Mouse (Mus musculus): ENCODE measurements around the gene Sorbs1.
A peak's percentile ranks its signal among the peaks of the same experiment; 100 is the strongest.

The Sorbs1 gene

DNA sequence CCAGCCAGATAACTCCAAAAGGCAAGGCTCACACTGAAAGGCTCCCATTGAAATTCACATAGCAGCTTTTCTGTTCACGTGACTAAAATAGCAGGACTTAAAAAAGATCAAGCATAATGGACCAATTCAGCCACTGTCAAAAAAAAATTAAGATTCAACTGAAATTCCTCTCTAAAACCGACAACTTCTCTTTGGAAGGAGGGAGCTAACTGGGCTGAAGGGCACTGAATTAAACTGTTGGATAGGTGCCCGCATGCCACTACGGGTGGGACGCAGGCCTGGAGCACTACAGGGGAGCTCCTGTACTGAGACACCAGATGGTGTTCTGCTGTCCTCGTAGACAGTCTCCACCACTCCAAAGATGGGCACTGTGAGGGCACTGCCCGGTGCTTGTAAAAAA lies 165.4 kb downstream of the Sorbs1 start:
- peak in 1 of 2 experiments; percentile 51 for DNase-seq (ENCODE audit: low spot score in 2 of 2)

DNA sequence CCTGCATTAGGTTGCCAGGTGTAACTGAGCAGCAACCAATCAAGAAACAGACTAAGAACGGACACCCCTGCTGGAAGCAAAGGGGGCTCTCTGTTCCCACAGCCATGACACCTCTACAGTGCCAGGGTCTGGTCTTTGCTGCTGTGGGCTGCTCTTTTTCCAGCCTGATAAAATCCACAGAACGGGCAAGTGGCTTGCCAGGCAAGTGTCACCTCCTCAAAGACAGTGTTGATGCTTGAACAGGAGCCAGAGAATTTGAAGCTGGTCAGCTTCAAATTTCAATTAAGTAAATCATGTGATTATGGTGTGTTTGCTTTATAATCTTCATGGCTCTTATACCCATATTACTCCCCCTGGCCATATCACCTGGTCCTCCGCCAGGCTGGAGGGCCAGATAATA lies 166.7 kb downstream of the Sorbs1 start:
- no peak for DNase-seq (ENCODE audit: low spot score in 2 of 2)

DNA sequence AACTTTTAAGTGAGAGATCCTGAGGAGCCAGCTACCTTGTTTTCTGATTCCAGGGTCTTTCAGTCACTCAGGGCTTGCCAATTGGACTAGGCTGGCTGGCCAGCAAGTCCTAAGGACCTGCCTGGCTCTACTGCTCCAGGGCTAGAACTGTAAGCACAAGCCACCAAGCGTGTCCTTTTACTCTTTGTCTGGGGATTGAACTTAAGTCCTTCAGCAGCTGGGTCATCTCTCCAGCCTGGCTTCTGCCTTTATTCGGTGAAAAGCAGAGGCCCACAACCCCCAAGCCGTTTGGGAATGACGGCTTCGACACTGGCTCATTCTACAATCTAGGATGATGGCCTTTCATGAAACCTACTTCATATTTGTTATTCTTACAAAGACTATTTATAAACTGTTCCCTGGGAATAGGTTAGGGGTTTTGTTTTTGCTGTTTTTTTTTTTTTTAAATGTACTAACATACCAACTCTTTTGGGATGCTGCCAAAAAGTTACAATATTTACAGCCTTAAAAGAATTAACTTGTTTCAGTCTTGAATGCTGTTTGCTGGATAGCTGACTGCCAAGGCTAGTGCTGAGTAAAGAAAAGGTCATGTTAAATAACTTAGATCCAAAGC lies 167.2 kb downstream of the Sorbs1 start:
- DNase-seq (ENCODE audit: low spot score in 2 of 2): no peak

DNA sequence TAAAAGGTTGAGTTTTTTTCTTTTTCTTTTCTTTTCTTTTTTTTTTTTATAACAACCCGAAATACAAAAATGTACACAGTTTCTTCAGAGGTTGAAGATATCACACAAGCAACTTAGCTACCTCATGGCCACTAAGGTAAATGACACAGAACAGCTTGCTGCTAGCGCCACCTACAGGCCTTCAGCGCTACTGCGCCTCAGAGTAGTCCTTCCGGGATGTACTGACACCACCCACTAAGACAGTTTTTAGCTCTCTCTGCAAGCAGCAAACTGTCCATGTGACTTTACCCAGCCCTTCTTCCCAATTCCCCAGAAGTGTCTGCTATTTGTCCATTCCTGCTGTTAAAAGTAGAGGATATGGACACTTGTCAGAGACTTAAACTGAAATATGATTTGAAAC lies 167.9 kb downstream of the Sorbs1 start:
- DNase-seq (ENCODE audit: low spot score in 2 of 2): no peak

DNA sequence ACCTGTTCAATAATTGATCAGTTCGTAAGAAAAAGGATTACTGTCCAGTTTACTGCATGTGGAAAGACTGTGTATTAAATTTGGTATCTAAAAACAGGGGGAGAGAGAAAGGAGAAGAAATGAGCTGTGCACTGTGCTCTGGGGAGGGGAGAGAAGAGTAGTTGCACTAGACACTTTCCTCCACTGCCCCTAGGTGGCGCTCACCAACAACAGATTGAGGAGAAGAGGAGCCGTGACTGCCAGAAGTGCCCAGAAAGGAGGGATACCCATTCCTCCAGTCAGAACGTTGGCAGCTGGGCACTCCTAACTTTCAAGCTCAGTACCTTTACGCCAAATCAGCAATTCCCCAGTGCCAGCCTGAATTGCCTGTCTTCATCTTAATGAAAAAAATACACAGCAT lies 170.6 kb downstream of the Sorbs1 start:
- peak in 1 of 2 experiments; percentile 78 for DNase-seq (ENCODE audit: low spot score in 2 of 2)

DNA sequence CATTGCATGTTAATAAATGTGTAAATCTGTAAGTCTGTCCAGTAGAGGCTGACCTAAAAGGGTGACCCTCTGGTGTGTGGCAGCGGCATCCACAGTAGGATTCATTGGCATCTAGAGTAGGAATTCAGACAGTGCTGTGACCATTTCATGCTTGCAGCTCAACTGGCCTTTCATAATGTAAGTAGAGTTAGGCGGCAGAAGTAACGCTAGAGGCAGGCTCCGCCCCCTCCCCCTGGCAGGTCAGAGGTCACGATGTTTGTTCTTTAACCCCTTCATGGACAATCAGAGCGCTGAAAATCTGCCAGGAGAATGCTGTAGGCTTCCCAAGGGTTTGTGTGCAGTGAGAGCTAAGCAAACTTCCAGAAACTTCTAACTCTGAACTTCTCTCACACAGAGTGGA lies 172.4 kb downstream of the Sorbs1 start:
- no peak for DNase-seq (ENCODE audit: low spot score in 2 of 2)

DNA sequence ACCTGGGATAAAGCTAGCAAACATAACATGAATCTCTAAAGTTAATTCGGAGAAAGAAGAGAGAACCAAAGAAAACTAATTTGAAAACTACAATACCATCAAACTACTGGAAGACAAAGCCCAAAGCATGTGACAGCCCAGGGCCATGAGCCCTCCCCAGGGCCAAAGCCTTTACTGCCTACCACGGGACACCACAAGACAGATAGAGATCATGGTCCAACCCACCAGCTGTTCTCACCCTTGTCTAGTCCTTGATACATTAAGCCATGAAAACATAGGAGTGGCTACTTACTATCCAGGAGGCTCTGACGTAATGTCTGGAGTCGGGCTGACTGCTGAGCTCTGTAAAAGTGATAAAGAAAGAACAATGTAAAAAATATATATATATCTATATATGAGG lies 176.9 kb downstream of the Sorbs1 start:
- DNase-seq (ENCODE audit: low spot score in 2 of 2): no peak

DNA sequence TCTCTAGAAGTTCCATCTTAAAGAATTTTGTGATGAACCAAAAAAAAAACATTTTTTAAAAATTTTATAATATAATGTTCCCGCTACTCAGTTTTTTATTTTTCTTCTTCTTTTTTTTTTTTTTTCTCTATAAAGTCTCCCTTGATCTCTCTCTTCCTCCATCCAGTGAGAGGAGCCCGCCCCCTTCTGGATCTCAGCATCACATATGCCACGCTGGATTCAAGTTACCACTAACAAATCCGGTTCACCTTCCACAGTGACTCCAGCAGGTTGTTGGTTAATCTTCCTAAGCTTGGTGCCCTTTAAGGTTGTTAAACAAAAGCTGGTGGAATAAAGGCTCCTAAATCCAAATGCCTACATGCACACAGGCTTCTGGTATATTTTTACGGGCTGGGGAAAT lies 179.7 kb downstream of the Sorbs1 start:
- DNase-seq (ENCODE audit: low spot score in 2 of 2): no peak

DNA sequence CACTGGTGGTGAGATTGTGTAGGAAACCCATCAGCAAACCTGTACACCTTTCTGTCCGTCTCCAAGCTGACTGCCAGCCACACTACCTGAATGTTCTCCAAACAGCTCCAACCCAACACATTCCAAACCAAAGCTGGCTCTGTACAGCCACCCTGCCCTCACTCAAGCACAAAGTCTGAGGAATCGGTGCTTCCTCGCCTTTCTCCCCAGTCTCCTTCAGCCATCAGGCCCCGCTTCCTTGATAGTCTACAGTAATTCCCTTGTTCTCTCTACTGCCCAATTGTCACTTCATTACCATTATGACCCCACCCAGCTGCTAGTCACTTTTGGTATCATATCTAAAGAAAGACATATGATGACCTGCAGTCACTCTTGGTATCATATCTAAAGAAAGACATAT lies 180.5 kb downstream of the Sorbs1 start:
- DNase-seq (ENCODE audit: low spot score in 2 of 2): no peak

DNA sequence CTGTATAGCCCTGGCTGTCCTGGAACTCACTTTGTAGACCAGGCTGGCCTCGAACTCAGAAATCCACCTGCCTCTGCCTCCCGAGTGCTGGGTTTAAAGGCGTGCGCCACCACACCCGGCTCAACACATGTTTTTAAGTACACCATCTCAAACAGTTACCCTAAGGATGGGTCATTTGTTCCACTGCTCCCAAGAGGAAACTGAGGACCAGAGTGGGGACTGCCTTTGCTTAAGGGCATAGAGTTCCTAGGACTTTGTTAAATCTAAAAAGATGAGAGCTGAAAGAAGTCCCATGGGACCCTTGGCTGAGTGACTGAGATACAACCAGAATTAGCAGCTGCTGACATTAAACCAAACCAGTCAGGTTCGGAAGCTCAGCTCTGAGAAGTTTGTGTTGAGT lies 181.3 kb downstream of the Sorbs1 start:
- no peak for DNase-seq (ENCODE audit: low spot score in 2 of 2)

DNA sequence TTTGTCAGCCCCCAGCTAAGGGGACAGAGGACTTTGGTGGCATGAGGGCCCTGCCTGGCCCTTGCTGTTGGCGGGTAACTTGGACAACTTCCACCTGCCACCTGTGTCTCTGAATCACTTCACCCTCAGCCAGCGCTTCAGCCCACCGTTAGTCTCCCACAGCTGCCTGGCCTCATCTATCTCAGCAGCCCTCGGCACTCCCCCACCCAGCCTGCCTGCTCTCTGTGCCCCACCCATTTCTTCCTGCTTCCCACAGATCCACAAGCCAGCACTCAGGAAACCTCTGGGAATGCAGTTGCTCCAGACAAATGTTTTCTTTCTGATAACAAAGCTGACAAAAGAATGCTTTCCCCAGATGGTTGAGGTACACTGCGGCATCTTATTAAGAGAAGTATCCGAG lies 181.7 kb downstream of the Sorbs1 start:
- DNase-seq (ENCODE audit: low spot score in 2 of 2): no peak

DNA sequence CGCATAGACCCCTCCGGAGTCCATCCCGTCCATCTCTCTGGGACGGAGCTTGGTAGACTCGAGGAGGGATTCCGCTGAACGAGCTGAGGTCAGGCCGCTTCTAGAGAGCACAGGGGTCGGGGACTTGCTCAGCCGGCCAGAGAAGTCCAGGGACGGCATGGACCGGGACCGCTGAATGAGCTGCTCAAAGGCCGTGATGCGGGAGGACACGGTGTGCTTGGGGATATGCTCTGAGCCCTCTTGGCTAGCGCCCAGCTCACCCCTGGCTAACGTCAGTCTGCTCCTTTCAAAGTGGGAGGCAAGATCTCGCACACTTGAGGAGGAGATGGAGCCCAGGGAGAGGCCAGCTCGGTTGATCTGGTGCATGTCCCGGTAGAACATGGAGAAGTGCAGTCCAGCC lies 187.5 kb downstream of the Sorbs1 start:
- DNase-seq (ENCODE audit: low spot score in 2 of 2): no peak

DNA sequence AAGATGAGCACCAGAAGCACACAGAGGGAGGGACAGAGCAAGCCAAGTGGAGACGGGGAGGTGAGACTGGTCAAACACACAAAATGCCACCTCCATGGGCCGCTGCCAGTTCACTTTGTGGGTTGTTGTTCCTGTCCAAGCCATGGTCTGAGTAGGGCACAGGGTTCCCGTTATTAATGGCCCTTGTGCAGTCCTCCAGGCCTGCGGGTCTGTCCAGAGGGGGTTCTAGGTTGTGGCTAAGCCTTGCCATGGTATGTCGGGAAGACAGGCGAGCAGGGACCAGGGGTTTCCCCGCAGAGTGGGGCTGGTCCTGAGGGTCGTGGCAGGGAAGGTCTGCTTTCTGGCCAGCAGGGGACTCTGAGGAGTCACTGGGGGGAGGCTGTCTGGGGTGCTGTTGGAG lies 188.2 kb downstream of the Sorbs1 start:
- no peak for DNase-seq (ENCODE audit: low spot score in 2 of 2)

DNA sequence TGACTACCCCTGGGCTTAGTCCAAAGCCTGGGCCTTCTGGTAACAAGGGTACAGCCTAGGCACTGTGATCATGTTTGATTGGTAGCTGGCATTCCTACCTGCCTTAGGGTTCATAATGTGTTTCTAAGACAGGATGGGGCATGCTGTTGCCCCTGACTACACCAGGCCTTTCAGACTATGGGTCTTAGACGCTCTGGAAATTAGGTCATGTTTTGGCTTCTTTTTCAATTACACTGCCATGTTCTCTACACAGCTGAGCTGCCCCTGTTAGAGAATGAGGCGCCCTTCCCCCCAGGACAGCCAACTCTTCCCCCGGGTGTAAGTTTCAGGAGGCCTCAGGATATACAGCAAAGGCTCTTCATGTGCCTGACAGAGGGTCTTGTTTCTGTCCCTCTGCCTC lies 191.4 kb downstream of the Sorbs1 start:
- no peak for DNase-seq (ENCODE audit: low spot score in 2 of 2)

DNA sequence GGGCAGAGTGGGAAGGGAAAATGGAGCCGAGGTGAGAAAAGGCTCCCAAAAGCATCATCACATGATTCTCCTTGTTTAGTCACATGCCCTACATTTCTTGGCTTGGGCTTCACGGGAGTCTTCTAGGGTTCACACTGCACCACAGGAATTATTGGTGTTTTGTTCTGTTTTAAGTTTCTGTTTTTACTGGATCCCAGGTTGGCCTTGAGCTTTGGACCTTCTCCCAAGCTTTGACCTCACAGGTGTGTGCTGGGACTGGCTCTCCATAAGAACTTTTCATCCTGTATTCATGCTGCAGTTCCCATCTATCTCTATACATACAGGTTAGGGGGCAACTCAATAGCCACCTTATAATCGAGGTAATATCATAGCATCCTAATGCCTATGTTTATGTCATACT lies 194.4 kb downstream of the Sorbs1 start:
- no peak for DNase-seq (ENCODE audit: low spot score in 2 of 2)

DNA sequence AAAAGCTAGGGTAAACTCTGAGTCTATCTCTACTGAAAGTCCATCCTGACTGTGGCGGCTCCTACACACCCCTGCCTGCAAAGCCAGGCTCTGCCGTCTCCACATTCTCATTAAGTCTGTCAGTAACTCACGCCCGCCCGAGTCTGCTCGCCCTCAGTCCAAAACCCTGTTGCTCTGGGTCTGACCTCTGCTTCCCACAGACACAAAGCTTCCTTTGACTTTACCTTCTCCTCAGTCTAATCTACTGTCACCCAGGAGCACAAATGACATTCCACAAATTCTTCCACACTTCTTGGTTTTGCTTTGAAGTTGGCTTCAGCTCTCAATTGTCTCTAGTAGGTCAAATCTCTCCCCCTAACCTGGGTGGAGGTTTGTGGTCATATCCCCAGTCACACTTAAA lies 195.1 kb downstream of the Sorbs1 start:
- DNase-seq (ENCODE audit: low spot score in 2 of 2): no peak

DNA sequence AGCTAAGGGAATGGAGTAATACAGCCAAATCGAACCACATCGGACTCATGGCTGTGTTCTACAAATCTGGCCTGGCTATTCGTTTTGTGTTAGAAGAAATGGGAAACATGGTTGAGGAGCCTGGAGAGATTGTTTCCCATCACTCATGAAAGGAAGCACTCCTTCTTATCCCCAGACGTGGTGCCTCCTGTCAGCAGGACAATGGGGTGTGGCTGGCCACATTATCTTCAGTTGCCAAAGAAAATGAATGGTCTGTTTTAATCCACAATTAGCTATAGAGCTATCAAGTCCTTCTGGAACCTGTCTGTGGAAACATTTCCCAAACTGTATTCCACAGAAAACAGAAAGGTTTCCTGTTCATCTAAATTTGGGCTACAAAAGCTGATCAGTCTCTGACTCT lies 196.6 kb downstream of the Sorbs1 start:
- DNase-seq (ENCODE audit: low spot score in 2 of 2): no peak

DNA sequence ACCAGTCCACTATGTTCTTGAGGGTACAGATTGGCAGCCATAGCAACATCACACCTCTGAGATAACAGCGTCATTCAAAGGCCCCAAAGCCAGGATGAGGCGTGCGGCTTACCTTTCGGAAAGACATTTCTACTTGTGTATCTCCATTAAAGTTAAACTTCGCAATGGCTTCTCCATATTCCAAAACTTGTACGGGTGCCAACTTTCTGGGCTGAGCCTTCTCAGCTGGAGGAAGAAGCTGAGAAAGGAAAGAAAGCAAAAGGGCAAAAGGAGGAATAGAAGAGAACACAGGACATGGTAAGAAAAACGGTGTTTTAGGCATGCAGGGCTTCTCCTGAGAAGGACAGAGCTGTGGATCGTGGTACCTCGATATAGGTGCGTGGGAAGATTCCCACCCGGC lies 199.3 kb downstream of the Sorbs1 start:
- DNase-seq (ENCODE audit: low spot score in 2 of 2): no peak

DNA sequence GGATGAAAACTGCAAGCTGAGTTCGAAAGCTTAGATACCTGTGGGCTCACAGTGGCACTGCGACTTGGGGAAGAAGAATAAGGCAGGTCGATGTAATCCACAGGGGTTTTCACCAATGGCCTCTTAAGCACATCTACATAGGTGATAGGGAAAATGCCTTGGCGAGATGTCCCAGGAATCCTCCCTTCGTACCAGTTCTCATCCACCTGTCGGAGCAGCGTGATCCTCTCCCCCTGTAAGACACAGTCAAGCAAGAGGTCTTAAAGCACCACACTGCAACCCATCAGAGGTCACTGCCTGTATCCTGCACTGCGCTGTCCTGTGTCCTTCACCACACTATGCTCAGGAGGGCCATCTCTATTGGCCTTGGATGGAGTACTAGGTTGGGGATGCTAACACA lies 201.9 kb downstream of the Sorbs1 start:
- no peak for DNase-seq (ENCODE audit: low spot score in 2 of 2)

DNA sequence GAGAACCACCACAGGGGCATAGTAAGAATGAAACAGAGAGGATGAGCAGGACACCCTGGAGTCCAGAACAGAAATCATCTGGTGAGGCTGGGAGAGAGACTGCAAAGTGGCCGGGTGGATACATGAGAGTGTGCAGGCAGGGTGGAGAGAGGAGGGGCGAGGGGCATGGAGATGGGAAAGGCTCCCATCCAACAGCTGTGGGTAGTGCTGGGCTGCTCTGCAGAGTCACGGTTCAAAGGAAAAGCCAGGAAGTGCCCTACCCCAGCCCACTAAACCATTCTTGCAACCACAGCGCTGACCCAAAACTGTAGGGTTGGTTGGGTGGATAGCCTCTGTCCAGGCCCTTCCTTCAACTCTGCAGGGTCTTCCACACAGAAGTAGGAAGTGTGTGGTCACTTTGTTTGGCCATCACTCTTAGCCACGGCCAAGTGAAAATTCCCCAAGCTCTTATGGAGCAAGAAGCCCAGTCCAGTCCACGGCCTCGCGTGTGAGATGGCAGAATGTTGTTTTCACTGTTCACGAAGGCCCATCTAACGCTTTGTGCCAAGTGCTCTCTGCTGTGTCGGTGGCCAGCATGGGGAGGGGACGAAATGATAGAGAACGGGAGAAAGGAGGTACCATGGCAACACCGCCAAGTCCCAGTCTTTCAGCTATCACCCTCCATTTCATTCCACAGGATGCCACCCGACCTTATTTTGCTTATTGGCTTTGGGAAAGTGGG lies 203.0 kb downstream of the Sorbs1 start:
- no peak for DNase-seq (ENCODE audit: low spot score in 2 of 2)

DNA sequence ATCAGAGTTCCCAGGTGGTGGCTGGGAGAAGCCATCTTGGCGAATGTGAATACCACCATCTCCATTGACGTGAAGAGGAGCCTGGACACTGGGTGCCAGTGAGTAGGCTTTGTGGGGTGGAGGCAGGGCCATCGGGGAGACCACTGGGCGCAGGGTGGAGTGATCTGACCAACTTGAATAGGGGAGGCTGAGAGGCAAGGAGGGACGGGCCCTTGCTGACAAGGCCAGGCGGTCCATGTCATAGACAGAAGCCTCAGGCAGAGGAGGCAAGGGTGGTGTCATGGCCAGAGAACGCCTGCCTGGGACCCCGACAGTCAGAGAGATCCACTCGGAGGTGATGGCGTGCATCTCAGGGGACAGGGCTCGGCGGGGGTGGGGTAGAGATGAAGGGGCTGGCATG lies 203.7 kb downstream of the Sorbs1 start:
- DNase-seq (ENCODE audit: low spot score in 2 of 2): no peak

DNA sequence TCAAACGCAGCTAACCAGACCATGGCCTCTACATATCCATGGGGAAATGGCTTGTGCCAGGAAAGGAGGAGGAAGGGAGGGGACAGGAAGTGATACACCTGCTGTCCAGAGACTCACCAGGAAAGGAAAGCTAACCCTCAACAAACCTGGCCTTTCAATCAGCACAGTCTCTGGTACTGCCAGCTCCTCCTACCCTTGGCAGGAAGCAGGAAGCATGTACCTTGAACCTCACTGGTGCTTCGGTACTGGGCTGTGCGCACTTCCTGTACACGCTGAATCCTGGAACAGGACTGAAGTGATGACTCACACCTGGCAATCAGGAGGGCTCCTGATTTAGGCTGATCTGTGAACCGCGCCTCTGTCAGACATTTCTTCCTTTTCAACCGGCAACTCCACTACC lies 206.0 kb downstream of the Sorbs1 start:
- no peak for DNase-seq (ENCODE audit: low spot score in 2 of 2)

DNA sequence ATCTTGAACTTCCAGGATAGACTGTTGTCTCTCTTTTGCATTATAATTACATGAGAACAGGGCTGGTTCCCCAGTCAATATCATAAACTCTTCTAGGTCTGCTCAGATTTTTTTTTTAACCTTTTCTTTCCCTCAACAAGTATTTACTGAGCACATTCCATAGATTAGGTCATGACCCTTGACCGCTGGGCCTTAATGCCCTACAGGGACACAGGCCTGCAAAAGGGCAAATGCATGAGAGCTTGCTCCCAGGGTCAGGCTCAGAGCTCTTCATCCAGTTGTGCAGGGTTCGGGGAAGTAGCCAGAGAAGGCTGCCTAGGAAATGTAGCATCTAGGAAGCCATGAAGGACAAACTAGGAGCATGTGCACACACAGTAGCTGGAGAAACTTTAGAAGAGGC lies 206.9 kb downstream of the Sorbs1 start:
- no peak for DNase-seq (ENCODE audit: low spot score in 2 of 2)

DNA sequence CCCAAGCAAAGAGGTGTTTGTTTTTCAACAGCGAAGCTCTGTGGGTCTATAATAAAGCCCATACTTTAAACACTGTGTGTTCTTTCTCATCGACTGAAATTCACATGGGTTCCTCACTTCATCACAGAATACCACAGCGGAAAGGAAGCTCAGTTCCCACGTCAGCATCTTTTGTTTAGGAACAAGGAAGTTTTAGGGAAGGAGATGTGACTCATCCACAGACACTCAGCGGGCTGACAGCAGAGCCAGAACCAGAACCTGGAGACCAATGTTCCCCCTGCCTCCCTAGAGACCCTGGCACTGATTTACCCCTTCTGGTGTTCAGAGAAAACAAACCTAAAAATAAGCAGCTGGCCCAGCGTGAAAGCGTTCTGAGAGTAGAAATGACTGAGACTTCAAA lies 208.1 kb downstream of the Sorbs1 start:
- DNase-seq (ENCODE audit: low spot score in 2 of 2): no peak
